Mouse (Mus musculus): ENCODE measurements around the gene Krt79. TPM values are rescaled to one million over a fixed set of nuclear protein-coding genes. Genes with fewer than 3 reads are reported as not detected.

The Krt79 gene
- polyA plus RNA-seq, 1 experiment from 2014 or later: 1.3 TPM

GRCm38 (mm10) chr15:101938600-101939308, 1.4 kb downstream of the Krt79 start:
- peak; percentile 28 for DNase-seq (ENCODE audit: low read depth, low spot score)
- ChIA-PET CTCF (interaction anchor here (1.3 kb wide), 1 partner anchor 9 kb away, joined by 3 read pairs; no protein-coding TSS in a partner anchor), POLR2A (interaction anchor here (0.6 kb wide), 1 partner anchor 112 kb away, joined by 3 read pairs; no protein-coding TSS in a partner anchor)
- no peak for TF ChIP-seq CTCF (IDR thresholded peaks at IDR 0.05)
- in situ Hi-C loops (cut with MboI; ENCODE audit: low pct_unique_long_range_greater_than_20kb): no loop called here
- no peaks in the 10 kb centered on the region for H3K27me3 ChIP-seq
- peak; percentile 33 for ATAC-seq

- ATAC-seq (no peak), DNase-seq (ENCODE audit: low read depth, low spot score) (no peak)
- ChIA-PET POLR2A (no interaction called here), CTCF (no interaction called here)
- in situ Hi-C loops (cut with MboI; ENCODE audit: low pct_unique_long_range_greater_than_20kb): no loop called here
- no peaks in the 10 kb centered on the region for H3K27me3 ChIP-seq
- TF ChIP-seq CTCF (IDR thresholded peaks at IDR 0.05): no peak
Observed at GRCm38 (mm10) chr15:101933024-101933423, 7.1 kb downstream of the Krt79 start.

DNA sequence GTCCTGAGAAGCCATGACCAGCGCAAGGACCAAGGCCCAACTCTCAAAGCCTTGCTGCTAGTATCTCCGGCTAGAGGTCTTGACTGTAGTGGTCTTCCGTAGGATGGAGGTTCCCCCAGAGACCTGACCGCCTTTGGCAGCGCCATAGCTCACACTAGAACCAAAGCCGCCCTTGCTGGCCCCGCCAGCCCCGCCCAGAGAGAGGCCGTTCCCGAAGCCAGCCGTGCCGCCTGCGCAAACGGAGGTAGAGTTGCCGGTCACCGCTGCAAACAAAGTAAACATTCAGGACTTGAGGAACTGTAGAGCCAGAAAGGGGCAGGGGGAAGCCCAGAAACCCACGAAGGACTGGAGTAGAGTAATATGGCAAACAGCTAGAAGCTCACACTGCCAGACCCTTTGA, 10.5 kb downstream of the Krt79 start:
- in situ Hi-C loops (cut with MboI; ENCODE audit: low pct_unique_long_range_greater_than_20kb): no loop called here
- TF ChIP-seq CTCF (IDR thresholded peaks at IDR 0.05): no peak
- ChIA-PET POLR2A (no interaction called here), CTCF (interaction anchor here (1.1 kb wide), 1 partner anchor 9 kb away, joined by 3 read pairs; no protein-coding TSS in a partner anchor)
- no peaks in the 10 kb centered on the region for H3K27me3 ChIP-seq
- DNase-seq (ENCODE audit: low read depth, low spot score) (no peak), ATAC-seq (no peak)

DNA sequence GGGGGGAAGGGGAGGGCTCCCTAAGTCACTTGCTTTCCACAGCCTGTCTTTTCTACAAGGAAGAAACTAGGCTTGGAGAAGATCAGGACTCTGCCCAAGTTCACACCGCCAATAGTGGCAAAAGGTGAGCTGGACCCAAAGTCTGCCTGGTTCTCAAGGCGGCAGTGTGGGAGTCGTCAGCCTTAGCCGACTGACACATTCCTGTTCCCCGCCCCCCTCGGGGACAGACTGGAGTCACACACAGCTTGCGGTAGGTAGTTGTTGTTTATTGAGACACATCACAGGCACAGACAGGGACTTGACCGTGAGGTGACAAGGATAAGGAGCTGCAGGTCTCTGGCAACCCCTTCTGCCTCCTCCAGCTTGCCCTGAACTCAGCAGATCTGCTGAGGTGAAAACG, 11.0 kb downstream of the Krt79 start:
- ATAC-seq (no peak), DNase-seq (ENCODE audit: low read depth, low spot score) (no peak)
- CTCF ChIA-PET: no interaction called here
- POLR2A ChIA-PET: no interaction called here
- no peaks in the 10 kb centered on the region for H3K27me3 ChIP-seq
- in situ Hi-C loops (cut with MboI; ENCODE audit: low pct_unique_long_range_greater_than_20kb): no loop called here
- TF ChIP-seq CTCF (IDR thresholded peaks at IDR 0.05): no peak

- POLR2A ChIA-PET: no interaction called here
- DNase-seq (ENCODE audit: low read depth, low spot score) (peak; percentile 50), ATAC-seq (peak; percentile 51)
- in situ Hi-C loops (cut with MboI; ENCODE audit: low pct_unique_long_range_greater_than_20kb): no loop called here
- no peaks in the 10 kb centered on the region for H3K27me3 ChIP-seq
- TF ChIP-seq CTCF (IDR thresholded peaks at IDR 0.05): no peak
- CTCF ChIA-PET: interaction anchor here (1.1 to 3.0 kb wide), 6 partner anchors 22 to 154 kb away, joined by 3 to 8 read pairs (median 3); no protein-coding TSS in a partner anchor
Observed at GRCm38 (mm10) chr15:101927340-101928080, 12.6 kb downstream of the Krt79 start.

DNA sequence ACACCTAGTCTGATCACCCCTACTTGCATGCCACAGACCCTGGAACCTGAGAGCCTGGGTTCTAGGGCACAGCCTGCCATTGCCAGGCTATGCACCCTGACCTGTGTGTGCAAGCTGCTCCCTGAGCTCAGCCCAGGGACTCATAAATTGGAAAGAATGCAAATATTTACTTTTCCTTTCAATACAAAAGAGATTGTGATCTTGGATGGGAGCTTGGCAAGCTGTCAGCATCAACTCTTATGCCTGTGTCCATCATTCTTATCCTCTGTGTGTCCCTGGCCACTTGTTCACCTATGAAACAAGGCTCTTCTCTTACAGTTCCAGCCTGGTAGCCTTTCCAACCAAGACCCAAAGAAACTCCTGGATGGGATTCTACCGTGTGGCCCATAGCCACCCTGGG, 15.1 kb downstream of the Krt79 start:
- no peak for TF ChIP-seq CTCF (IDR thresholded peaks at IDR 0.05)
- H3K27me3 ChIP-seq: no peaks in the 10 kb centered on the region
- ChIA-PET POLR2A (no interaction called here), CTCF (no interaction called here)
- DNase-seq (ENCODE audit: low read depth, low spot score): no peak
- no peak for ATAC-seq
- in situ Hi-C loops (cut with MboI; ENCODE audit: low pct_unique_long_range_greater_than_20kb): no loop called here

DNA sequence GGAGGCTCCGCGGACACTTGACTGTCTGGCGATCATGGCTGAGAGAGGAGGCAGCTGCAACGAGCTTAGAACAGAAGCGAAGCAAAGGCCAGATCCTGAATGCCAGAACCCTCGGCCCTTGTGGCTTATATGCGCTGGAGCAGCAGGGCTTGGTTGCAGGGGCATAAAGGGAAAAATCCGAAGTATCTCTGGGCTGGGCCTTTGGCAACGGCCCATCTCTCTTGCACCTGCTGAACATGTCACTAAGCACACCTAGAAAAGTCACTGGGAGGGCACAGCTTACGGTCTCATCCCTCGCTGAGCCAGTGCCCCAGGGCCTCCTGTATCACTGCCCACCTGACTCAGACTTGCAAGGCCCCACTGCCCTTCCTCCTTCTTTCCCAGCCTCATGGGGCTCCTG, 15.5 kb downstream of the Krt79 start, which contains the start of gene Krt4:
Gene Krt4 (minus strand): TSS at position 101 of the 400 bp plus-strand sequence.
- TF ChIP-seq CTCF (IDR thresholded peaks at IDR 0.05): no peak
- in situ Hi-C loops (cut with MboI; ENCODE audit: low pct_unique_long_range_greater_than_20kb): no loop called here
- POLR2A ChIA-PET: no interaction called here
- H3K27me3 ChIP-seq: no peaks in the 10 kb centered on the region
- CTCF ChIA-PET: no interaction called here
- ATAC-seq (no peak), DNase-seq (ENCODE audit: low read depth, low spot score) (no peak)

DNA sequence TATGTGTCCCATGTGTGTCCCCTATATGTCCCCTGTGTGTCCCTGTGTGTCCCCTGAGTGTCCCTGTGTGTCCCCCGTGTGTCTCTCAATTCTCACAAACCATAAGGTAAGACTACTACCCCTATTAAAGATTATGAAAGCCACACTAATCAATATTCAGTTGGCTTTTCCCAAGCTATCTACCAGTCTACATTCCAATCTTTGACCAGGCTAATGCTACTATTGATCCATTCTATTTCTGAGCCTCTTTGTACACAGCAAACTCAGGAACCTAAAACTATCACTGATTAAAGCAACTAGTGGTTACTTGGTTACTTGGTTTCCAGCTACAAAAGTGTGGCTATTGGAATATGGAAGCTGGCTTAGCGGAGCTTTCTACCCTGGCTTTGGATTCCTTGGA, 17.8 kb downstream of the Krt79 start:
- in situ Hi-C loops (cut with MboI; ENCODE audit: low pct_unique_long_range_greater_than_20kb): no loop called here
- TF ChIP-seq CTCF (IDR thresholded peaks at IDR 0.05): no peak
- ATAC-seq (no peak), DNase-seq (ENCODE audit: low read depth, low spot score) (no peak)
- ChIA-PET POLR2A (no interaction called here), CTCF (interaction anchor here (1.1 to 1.2 kb wide), 2 partner anchors 20 to 35 kb away, joined by 3 read pairs; no protein-coding TSS in a partner anchor)
- H3K27me3 ChIP-seq: no peaks in the 10 kb centered on the region

DNA sequence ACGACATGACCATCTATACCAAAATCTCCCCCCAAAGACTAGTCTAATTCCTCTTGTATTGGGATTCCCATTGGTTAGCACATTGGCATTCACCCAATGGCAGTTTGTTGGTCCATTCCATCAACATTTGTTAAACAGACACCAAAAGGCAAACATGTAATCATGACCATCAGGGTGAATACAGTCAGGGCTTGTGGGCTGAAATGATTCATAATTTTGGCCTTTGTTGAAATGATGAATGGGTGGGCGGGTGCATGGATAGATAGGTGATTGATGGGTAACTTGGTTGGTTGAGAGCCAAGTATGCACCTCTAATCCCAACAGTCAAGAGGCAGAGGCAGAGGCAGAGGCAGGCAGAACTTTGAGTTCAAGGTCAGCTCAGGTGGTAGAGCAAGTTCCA, 24.1 kb downstream of the Krt79 start:
- peaks cover 8% of the 10 kb centered on the region for H3K27me3 ChIP-seq
- ATAC-seq (no peak), DNase-seq (ENCODE audit: low read depth, low spot score) (no peak)
- ChIA-PET POLR2A (no interaction called here), CTCF (interaction anchor here (0.6 to 1.3 kb wide), 2 partner anchors 10 to 13 kb away, joined by 3 read pairs; no protein-coding TSS in a partner anchor)
- TF ChIP-seq CTCF (IDR thresholded peaks at IDR 0.05): no peak
- in situ Hi-C loops (cut with MboI; ENCODE audit: low pct_unique_long_range_greater_than_20kb): no loop called here

GRCm38 (mm10) chr15:101904849-101905248, 35.3 kb downstream of the Krt79 start:
- ChIA-PET CTCF (no interaction called here), POLR2A (interaction anchor here (0.6 to 1.3 kb wide), 3 partner anchors 34 to 1303 kb away, joined by 3 to 4 read pairs (median 3); no protein-coding TSS in a partner anchor)
- no peak for DNase-seq (ENCODE audit: low read depth, low spot score)
- in situ Hi-C loops (cut with MboI; ENCODE audit: low pct_unique_long_range_greater_than_20kb): no loop called here
- no peak for ATAC-seq
- H3K27me3 ChIP-seq: peaks cover under 1% of the 10 kb centered on the region
- no peak for TF ChIP-seq CTCF (IDR thresholded peaks at IDR 0.05)
